Mouse (Mus musculus): ENCODE results near the gene Armh3. TPM values are rescaled to one million over a fixed set of nuclear protein-coding genes. Genes with fewer than 3 reads are reported as not detected.

Gene Armh3
- polyA plus RNA-seq, 1 experiment = 2.1 TPM

DNA sequence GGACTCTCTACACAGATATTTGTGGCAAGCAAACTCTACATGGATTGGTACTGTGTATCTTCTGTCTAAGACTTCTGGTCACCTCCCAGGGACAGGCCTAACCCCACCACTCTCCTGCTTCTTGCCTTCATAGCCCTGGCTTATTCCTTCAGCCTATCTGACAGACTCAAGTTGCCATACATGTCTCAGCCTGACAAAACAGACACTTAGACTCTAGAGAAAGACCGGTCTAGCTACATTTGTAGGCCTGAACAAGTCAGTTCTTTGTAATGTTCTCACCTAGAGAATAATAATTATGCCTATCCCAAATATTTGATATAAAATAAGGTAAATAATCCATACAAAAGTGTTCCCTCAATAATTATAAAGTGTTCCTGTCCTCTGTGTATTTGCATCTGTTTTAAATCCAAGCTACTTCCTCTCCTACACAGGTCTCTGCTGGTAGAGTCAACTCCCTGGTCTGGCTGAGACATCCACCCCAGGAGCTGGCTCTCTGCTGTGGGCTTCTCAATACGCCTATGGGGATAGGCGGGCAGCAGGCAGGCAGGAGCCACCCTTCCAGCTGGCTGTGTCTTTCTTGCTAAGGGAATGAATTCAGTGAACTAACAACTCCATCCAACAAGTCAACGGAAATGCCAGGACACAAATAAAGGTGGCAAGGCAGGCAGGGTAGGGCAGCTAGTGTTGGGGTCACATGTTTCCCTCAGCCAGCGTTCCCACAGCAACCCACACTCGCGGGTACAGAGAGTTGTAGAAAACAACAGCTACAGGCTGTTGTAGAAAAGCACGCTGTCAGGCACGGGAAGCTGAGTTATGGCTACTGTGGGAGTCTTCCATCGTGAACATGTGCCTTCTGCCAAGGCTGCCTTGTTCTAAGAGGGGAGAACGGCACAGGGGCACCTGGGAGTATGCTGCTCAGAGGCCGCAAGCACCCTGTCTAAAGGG, 161.0 kb downstream of the Armh3 start:
- Histone ChIP-seq H3K4me1 (peaks cover 14% of the 10 kb centered on the region), H3K4me3 (replicated peaks) (no peak overlapping the region), H3K36me3 (replicated peaks; ENCODE audit: low read length) (no peaks in the 10 kb centered on the region), H3K9me3 (no peaks in the 10 kb centered on the region), H3K27me3 (replicated peaks) (peaks cover 3% of the 10 kb centered on the region)
- TF ChIP-seq FLI1 (IDR thresholded peaks at IDR 0.05; ENCODE audit: low read length) (no peak), GATA1 (IDR thresholded peaks at IDR 0.05; ENCODE audit: borderline replicate concordance, low read length) (no peak)

DNA sequence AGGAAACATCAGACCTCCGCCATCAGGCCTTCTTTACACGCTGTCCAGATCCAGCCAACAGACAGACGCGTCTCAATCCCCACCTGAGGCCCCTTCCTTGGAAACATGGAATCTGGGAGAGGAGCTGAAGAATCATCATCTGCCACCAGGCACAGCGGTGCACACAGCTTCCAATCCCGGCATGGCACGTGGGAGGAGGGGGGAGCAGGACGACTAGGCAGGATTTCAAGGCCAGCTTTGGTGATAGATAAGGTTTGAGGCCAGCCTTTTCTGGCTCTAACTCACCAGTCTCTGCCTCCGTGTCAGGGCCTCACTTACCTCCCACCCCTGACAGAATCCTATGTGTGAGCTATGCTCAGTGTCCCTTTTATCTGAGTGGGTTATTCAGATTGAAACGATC, 162.8 kb downstream of the Armh3 start:
- Histone ChIP-seq H3K4me3 (replicated peaks) (no peak overlapping the region), H3K27me3 (replicated peaks) (peaks cover 3% of the 10 kb centered on the region), H3K4me1 (peaks cover 14% of the 10 kb centered on the region), H3K36me3 (replicated peaks; ENCODE audit: low read length) (no peaks in the 10 kb centered on the region), H3K9me3 (no peaks in the 10 kb centered on the region)
- no peak for TF ChIP-seq GATA1 (IDR thresholded peaks at IDR 0.05; ENCODE audit: borderline replicate concordance, low read length)
- no peak for TF ChIP-seq FLI1 (IDR thresholded peaks at IDR 0.05; ENCODE audit: low read length)

DNA sequence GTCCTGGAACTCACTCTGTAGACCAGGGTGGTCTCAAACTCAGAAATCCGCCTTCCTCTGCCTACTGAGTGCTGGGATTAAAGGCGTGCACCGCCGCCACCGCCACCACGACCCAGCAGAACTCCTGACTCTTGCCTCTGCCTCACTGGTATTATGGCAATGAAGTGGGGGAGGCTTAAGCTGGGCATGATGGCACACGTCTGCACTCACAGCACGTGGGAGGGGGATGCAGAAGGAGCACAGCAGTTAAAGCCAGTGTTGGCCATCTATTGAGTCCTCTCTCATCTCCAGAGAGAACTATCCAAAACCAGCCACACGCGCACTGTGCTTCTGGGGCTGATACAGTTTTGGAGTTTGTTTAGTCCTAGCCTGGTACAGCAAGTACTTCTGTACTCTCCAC, 164.6 kb downstream of the Armh3 start:
- Histone ChIP-seq H3K36me3 (replicated peaks; ENCODE audit: low read length) (no peaks in the 10 kb centered on the region), H3K9me3 (no peaks in the 10 kb centered on the region), H3K27me3 (replicated peaks) (peaks cover 3% of the 10 kb centered on the region), H3K4me1 (peaks cover 14% of the 10 kb centered on the region), H3K4me3 (replicated peaks) (no peak overlapping the region)
- TF ChIP-seq FLI1 (IDR thresholded peaks at IDR 0.05; ENCODE audit: low read length) (no peak), GATA1 (IDR thresholded peaks at IDR 0.05; ENCODE audit: borderline replicate concordance, low read length) (no peak)

DNA sequence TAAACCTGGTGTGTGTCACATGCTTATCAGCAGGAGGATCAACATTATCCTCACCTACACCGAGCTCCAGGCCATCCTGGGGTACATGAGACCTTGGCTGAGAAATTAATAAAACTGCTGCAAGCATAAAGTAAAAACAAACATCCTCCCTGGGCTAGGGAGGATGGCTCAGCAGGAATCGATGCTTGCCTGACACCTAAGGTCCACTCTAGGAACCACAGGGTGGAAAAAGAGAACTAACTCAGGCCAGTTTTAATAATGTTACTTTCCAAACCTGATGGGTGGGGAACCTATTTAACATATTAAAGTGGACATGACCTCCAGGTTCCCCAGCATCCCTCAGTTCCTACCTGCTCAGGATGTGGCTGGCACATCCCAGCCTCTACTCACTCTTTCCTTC, 167.6 kb downstream of the Armh3 start:
- TF ChIP-seq FLI1 (IDR thresholded peaks at IDR 0.05; ENCODE audit: low read length) (no peak), GATA1 (IDR thresholded peaks at IDR 0.05; ENCODE audit: borderline replicate concordance, low read length) (no peak)
- H3K4me3 ChIP-seq (replicated peaks) = no peak overlapping the region
- H3K36me3 ChIP-seq (replicated peaks; ENCODE audit: low read length) = no peaks in the 10 kb centered on the region

DNA sequence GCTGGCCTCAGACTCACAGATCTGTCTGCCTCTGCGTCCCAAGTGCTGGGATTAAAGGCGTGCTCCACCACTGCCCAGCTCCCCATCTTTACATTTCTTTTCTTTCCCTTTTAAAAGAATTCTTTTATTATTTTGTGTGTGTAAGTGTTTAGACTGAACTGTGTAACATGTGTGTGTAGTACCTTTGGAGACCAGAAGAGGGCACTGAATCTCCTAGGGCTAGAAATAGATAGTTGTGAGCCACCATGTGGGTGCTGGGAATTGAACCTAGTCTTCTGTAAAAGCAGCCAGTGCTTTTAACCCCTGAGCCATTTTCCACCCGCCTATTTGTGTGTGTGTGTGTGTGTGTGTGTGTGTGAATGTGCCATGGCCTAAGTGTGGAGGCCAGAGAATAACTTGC, 170.6 kb downstream of the Armh3 start:
- no peak for TF ChIP-seq FLI1 (IDR thresholded peaks at IDR 0.05; ENCODE audit: low read length)
- Histone ChIP-seq H3K27me3 (replicated peaks) (no peaks in the 10 kb centered on the region), H3K9me3 (peaks cover 4% of the 10 kb centered on the region), H3K4me1 (no peaks in the 10 kb centered on the region), H3K4me3 (replicated peaks) (no peak overlapping the region), H3K36me3 (replicated peaks; ENCODE audit: low read length) (no peaks in the 10 kb centered on the region)

More for the DNA sequence above, 167.6 kb downstream of the Armh3 start:
- Histone ChIP-seq H3K27me3 (replicated peaks) (peaks cover 1% of the 10 kb centered on the region), H3K4me1 (peaks cover 4% of the 10 kb centered on the region), H3K9me3 (peaks cover 4% of the 10 kb centered on the region)

DNA sequence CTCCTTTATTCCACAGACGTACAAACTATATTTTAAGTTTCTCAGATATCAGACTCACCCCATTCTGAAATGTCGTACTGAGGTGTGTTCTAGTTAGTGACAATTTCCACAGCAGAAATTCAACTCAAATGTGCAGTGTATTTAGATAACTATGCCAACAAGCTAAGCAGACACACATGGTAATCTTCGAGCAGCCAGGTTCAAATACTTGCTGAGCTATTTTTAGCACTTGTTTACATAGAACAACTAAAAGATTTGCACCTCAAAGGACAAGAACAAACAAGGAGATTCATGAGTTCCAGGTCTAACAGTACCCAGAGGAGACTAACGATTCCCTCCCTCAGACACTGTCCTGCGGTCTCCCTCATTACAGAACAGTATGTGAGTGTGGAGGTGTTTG, 171.2 kb downstream of the Armh3 start:
- Histone ChIP-seq H3K36me3 (replicated peaks; ENCODE audit: low read length) (no peaks in the 10 kb centered on the region), H3K4me1 (no peaks in the 10 kb centered on the region), H3K27me3 (replicated peaks) (no peaks in the 10 kb centered on the region), H3K4me3 (replicated peaks) (no peak overlapping the region), H3K9me3 (peaks cover 4% of the 10 kb centered on the region)
- TF ChIP-seq FLI1 (IDR thresholded peaks at IDR 0.05; ENCODE audit: low read length) (no peak), GATA1 (IDR thresholded peaks at IDR 0.05; ENCODE audit: borderline replicate concordance, low read length) (no peak)

GRCm38 (mm10) chr19:45826146-45826545, 172.1 kb downstream of the Armh3 start:
- TF ChIP-seq FLI1 (IDR thresholded peaks at IDR 0.05; ENCODE audit: low read length) (no peak), GATA1 (IDR thresholded peaks at IDR 0.05; ENCODE audit: borderline replicate concordance, low read length) (no peak)
- H3K27me3 ChIP-seq (replicated peaks) = no peaks in the 10 kb centered on the region
- H3K4me3 ChIP-seq (replicated peaks) = no peak overlapping the region
- no peaks in the 10 kb centered on the region for H3K4me1 ChIP-seq
- peaks cover 4% of the 10 kb centered on the region for H3K9me3 ChIP-seq
- no peaks in the 10 kb centered on the region for H3K36me3 ChIP-seq (replicated peaks; ENCODE audit: low read length)

GRCm38 (mm10) chr19:45821832-45822231, 176.5 kb downstream of the Armh3 start:
- H3K9me3 ChIP-seq = no peaks in the 10 kb centered on the region
- H3K27me3 ChIP-seq (replicated peaks) = peaks cover 6% of the 10 kb centered on the region
- peaks cover 8% of the 10 kb centered on the region for H3K4me1 ChIP-seq
- TF ChIP-seq GATA1 (IDR thresholded peaks at IDR 0.05; ENCODE audit: borderline replicate concordance, low read length) = no peak
- no peak for TF ChIP-seq FLI1 (IDR thresholded peaks at IDR 0.05; ENCODE audit: low read length)
- H3K36me3 ChIP-seq (replicated peaks; ENCODE audit: low read length) = peaks cover 19% of the 10 kb centered on the region
- H3K4me3 ChIP-seq (replicated peaks) = no peak overlapping the region

DNA sequence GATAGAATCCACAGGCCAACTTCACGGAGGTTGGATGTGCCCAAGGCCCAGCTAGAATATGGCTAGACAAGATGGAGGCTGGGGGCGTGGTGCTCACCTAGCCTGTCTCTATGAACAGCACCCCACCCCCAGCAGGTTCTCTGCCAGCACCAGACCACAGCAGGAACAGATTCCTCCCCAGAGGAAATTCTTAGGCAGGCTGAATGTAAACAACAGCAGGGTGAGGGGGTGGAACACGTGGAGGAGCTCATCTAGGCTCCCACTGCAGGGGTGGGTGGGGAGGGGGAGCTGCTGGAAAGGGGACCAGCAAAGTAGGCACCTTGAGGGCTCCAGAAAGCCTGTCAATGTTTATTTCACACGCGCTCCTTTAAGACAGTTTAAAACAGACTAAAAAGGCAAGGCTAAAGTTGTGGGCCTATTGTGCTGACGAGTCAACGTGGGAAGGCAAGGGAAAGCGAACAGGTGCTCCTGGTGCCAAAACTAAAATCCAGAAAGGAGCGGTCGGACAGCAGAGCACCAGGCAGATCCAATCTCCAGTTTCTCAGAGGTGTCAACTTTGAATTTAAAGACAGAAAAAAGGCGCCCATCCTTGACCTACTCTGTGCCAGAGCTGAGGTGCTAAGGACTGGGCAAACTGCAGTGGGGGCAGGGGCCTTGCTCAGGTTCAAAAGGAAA, 180.3 kb downstream of the Armh3 start:
- H3K9me3 ChIP-seq = no peaks in the 10 kb centered on the region
- H3K36me3 ChIP-seq (replicated peaks; ENCODE audit: low read length) = peaks cover 19% of the 10 kb centered on the region
- peaks cover 35% of the 10 kb centered on the region for H3K27me3 ChIP-seq (replicated peaks)
- H3K4me3 ChIP-seq (replicated peaks) = no peak overlapping the region
- peaks cover 18% of the 10 kb centered on the region for H3K4me1 ChIP-seq
- no peak for TF ChIP-seq GATA1 (IDR thresholded peaks at IDR 0.05; ENCODE audit: borderline replicate concordance, low read length)

- H3K4me3 ChIP-seq (replicated peaks) = no peak overlapping the region
- H3K27me3 ChIP-seq (replicated peaks) = peaks cover 43% of the 10 kb centered on the region
- TF ChIP-seq FLI1 (IDR thresholded peaks at IDR 0.05; ENCODE audit: low read length) (no peak), GATA1 (IDR thresholded peaks at IDR 0.05; ENCODE audit: borderline replicate concordance, low read length) (no peak)
- peaks cover 19% of the 10 kb centered on the region for H3K36me3 ChIP-seq (replicated peaks; ENCODE audit: low read length)
- no peaks in the 10 kb centered on the region for H3K9me3 ChIP-seq
- H3K4me1 ChIP-seq = peaks cover 30% of the 10 kb centered on the region
These were observed 181.6 kb downstream of the Armh3 start for GRCm38 (mm10) chr19:45816727-45817126.

Measured in megakaryocyte, embryonic 14.5 days (primary cell).